Comparison of ENCODE assay signal across 8 mouse cellular contexts in genomic region chr7:80802412-80803160, GRCm38 (mm10). TPM values are rescaled to one million over a fixed set of nuclear protein-coding genes. Genes with fewer than 3 reads are reported as not detected.
DNase-seq lines count a peak whose midpoint lies in the region; ATAC-seq lines count a peak whose summit lies in the region.

No protein-coding gene starts in this region.

- no peaks in the 10 kb centered on the region for H3K9me3 ChIP-seq in forebrain, embryonic 14.5 days (replicated peaks; ENCODE audit: control insufficient read depth, low read length)
- no peaks in the 10 kb centered on the region for H3K9me3 ChIP-seq in limb, embryonic 11.5 days (ENCODE audit: control insufficient read depth, low read length)
- H3K9me3 ChIP-seq in midbrain, embryonic 11.5 days (ENCODE audit: control insufficient read depth, low read length), result no peaks in the 10 kb centered on the region

- H3K27ac ChIP-seq in forebrain, embryonic 14.5 days (ENCODE audit: low read depth, low read length), result peak overlapping the region; percentile 6; the same call in 1 of the 2 replicates
- H3K27ac ChIP-seq in limb, embryonic 11.5 days (replicated peaks; ENCODE audit: low read depth, low read length), result no peak overlapping the region
- no peak overlapping the region for H3K27ac ChIP-seq in midbrain, embryonic 11.5 days (ENCODE audit: low read depth, low read length)

- peak; percentile 55 for DNase-seq in gastrocnemius, adult 18-20 months (ENCODE audit: low spot score)
- DNase-seq in gastrocnemius, postnatal 14 days, result no peak
- peak; percentile 55 for DNase-seq in MN1 (ENCODE audit: low spot score)
- peak; percentile 46 for DNase-seq in forebrain, embryonic 14.5 days (ENCODE audit: low spot score)
- no peak for DNase-seq in limb, embryonic 11.5 days (ENCODE audit: low spot score)
- DNase-seq in midbrain, embryonic 11.5 days (ENCODE audit: low spot score, missing footprints), result peak; percentile 84
- DNase-seq in embryo, embryonic 10 days (ENCODE audit: low spot score), result no peak
- no peak for DNase-seq in gastrocnemius, postnatal 25 days

- peaks cover 19% of the 10 kb centered on the region for H3K36me3 ChIP-seq in forebrain, embryonic 14.5 days (ENCODE audit: control insufficient read depth, insufficient read depth, low read length)
- H3K36me3 ChIP-seq in limb, embryonic 11.5 days (ENCODE audit: control insufficient read depth, insufficient read depth, low read length), result no peaks in the 10 kb centered on the region; the same call in 1 of the 2 replicates
- H3K36me3 ChIP-seq in midbrain, embryonic 11.5 days (ENCODE audit: control insufficient read depth, insufficient read depth, low read length), result peaks cover 2% of the 10 kb centered on the region; the same call in 1 of the 2 replicates

- 1% methylated on average over 34 of the region's 37 CpGs for WGBS in forebrain, embryonic 14.5 days
- WGBS in limb, embryonic 11.5 days, result 2% methylated on average over 37 of the region's 37 CpGs
- WGBS in midbrain, embryonic 11.5 days, result 1% methylated on average over 37 of the region's 37 CpGs

- H3K9ac ChIP-seq in forebrain, embryonic 14.5 days (ENCODE audit: low read length), result peak overlapping the region; percentile 87
- peak overlapping the region; percentile 68 for H3K9ac ChIP-seq in limb, embryonic 11.5 days (ENCODE audit: low read length)
- peak overlapping the region; percentile 79 for H3K9ac ChIP-seq in midbrain, embryonic 11.5 days (ENCODE audit: low read length)

- H3K4me3 ChIP-seq in forebrain, embryonic 14.5 days (ENCODE audit: low read depth, low read length), result peak overlapping the region; percentile 86
- H3K4me3 ChIP-seq in limb, embryonic 11.5 days (ENCODE audit: low read depth, low read length), result peak overlapping the region; percentile 82
- H3K4me3 ChIP-seq in midbrain, embryonic 11.5 days (ENCODE audit: low read depth, low read length), result peak overlapping the region; percentile 70

- intact Hi-C loops in gastrocnemius, postnatal 14 days (cut with DNase I; ENCODE audit: low total_unique reads), result no loop called here

- ATAC-seq in forebrain, embryonic 14.5 days, result peak; percentile 86
- peak; percentile 76 for ATAC-seq in limb, embryonic 11.5 days (ENCODE audit: insufficient number of reproducible peaks, low FRiP score, low TSS enrichment, low read depth)
- peak; percentile 87; the same call in 1 of the 2 replicates for ATAC-seq in midbrain, embryonic 11.5 days (ENCODE audit: low FRiP score)

- no peaks in the 10 kb centered on the region for H3K27me3 ChIP-seq in forebrain, embryonic 14.5 days (replicated peaks; ENCODE audit: control insufficient read depth, insufficient read depth, low read length)
- no peaks in the 10 kb centered on the region for H3K27me3 ChIP-seq in limb, embryonic 11.5 days (ENCODE audit: control insufficient read depth, insufficient read depth, low read length)
- no peaks in the 10 kb centered on the region; the same call in 1 of the 2 replicates for H3K27me3 ChIP-seq in midbrain, embryonic 11.5 days (ENCODE audit: control insufficient read depth, insufficient read depth, low read length)

- H3K4me2 ChIP-seq in forebrain, embryonic 14.5 days (ENCODE audit: low read length), result peak overlapping the region; percentile 84
- peak overlapping the region; percentile 85 for H3K4me2 ChIP-seq in limb, embryonic 11.5 days (ENCODE audit: low read depth, severe bottlenecking)
- peak overlapping the region; percentile 57 for H3K4me2 ChIP-seq in midbrain, embryonic 11.5 days

- peaks cover 7% of the 10 kb centered on the region; the same call in 1 of the 2 replicates for H3K4me1 ChIP-seq in forebrain, embryonic 14.5 days (ENCODE audit: control insufficient read depth, insufficient read depth, low read length)
- 0 out of 2 replicates have a peak, but pooled peaks cover 4% of the 10 kb centered on the region for H3K4me1 ChIP-seq in limb, embryonic 11.5 days (ENCODE audit: control insufficient read depth, insufficient read depth, low read length)
- peaks cover 7% of the 10 kb centered on the region; the same call in 1 of the 2 replicates for H3K4me1 ChIP-seq in midbrain, embryonic 11.5 days (ENCODE audit: control insufficient read depth, insufficient read depth, low read length)

RNA-seq across cellular contexts. Expression of gene Iqgap1, which starts 23.2 kb away (rescaled TPM):
- 10 to 100 TPM; 12.1 to 16.8 TPM for total RNA-seq in gastrocnemius, adult 18-20 months (2021)
- total RNA-seq in gastrocnemius, postnatal 14 days (2021), result 10 to 100 TPM; 28.9 to 36.1 TPM
- polyA plus RNA-seq in forebrain, embryonic 14.5 days (2014; fragmentation: Nextera tagmentation; extraction: Ambion mirVana), result 16.5 and 21.5 TPM in 2 replicates
- 25.9 and 30.3 TPM in 2 replicates for polyA plus RNA-seq in limb, embryonic 11.5 days (2014; fragmentation: Nextera tagmentation; extraction: Ambion mirVana)
- 23.5 and 24.8 TPM in 2 replicates for polyA plus RNA-seq in midbrain, embryonic 11.5 days (2014; fragmentation: Nextera tagmentation; extraction: Ambion mirVana)
- 10 to 100 TPM; 16.8 to 18.8 TPM for total RNA-seq in gastrocnemius, postnatal 25 days (2021)

RNA-seq across cellular contexts. Expression of gene Zscan2, which starts 58.1 kb away (rescaled TPM):
- total RNA-seq in gastrocnemius, adult 18-20 months (2021), result 1 to 10 TPM; 1.5 to 2.1 TPM
- total RNA-seq in gastrocnemius, postnatal 14 days (2021), result 1 to 10 TPM; 1.5 to 2.8 TPM
- polyA plus RNA-seq in forebrain, embryonic 14.5 days (2014; fragmentation: Nextera tagmentation; extraction: Ambion mirVana), result 5.6 and 5.7 TPM in 2 replicates
- polyA plus RNA-seq in limb, embryonic 11.5 days (2014; fragmentation: Nextera tagmentation; extraction: Ambion mirVana), result 5.4 and 5.5 TPM in 2 replicates
- polyA plus RNA-seq in midbrain, embryonic 11.5 days (2014; fragmentation: Nextera tagmentation; extraction: Ambion mirVana), result 3.8 and 5.0 TPM in 2 replicates
- total RNA-seq in gastrocnemius, postnatal 25 days (2021), result 1 to 10 TPM; 1.5 to 1.6 TPM

Comparison
In these comparisons a context has a peak if more than half of its experiments do, and no peak if none do; other contexts are left out.
1. DNase-seq: peak in gastrocnemius, adult 18-20 months (single experiment), MN1 (single experiment), forebrain, embryonic 14.5 days (single experiment) and midbrain, embryonic 11.5 days (single experiment); none in gastrocnemius, postnatal 14 days (single experiment), limb, embryonic 11.5 days (single experiment), embryo, embryonic 10 days (single experiment) and gastrocnemius, postnatal 25 days (single experiment).
2. Peak in every context shown above with its lines, with median percentiles within 50 percentile points of each other: ATAC-seq, H3K4me2 ChIP-seq, H3K4me3 ChIP-seq and H3K9ac ChIP-seq.